Comparison of ENCODE assay signal across 22 mouse cellular contexts in genomic region chr12:79317339-79317738, GRCm38 (mm10). TPM values are rescaled to one million over a fixed set of nuclear protein-coding genes. Genes with fewer than 3 reads are reported as not detected.
DNase-seq lines count a peak whose midpoint lies in the region; ATAC-seq and TF ChIP-seq lines count a peak whose summit lies in the region.
"Had no signal": no experiment of that assay in that cellular context is flagged by ENCODE, and none has a peak within 500 bp of the region (broad histone marks: within the 10 kb centered on the region; RNA-seq: fewer than 3 reads in every experiment).

No protein-coding gene starts in this region.

- H3K9me3 ChIP-seq in kidney, postnatal 0 days (replicated peaks; ENCODE audit: low read length), result no peaks in the 10 kb centered on the region
- H3K9me3 ChIP-seq in stomach, embryonic 14.5 days (ENCODE audit: control insufficient read depth, low read depth, low read length), result no peaks in the 10 kb centered on the region
- no peaks in the 10 kb centered on the region for H3K9me3 ChIP-seq in stomach, postnatal 0 days (ENCODE audit: control insufficient read depth, low read length)
- H3K9me3 ChIP-seq in intestine, embryonic 16.5 days (ENCODE audit: control insufficient read depth, low read length), result no peaks in the 10 kb centered on the region
- no peaks in the 10 kb centered on the region for H3K9me3 ChIP-seq in stomach, embryonic 16.5 days (replicated peaks; ENCODE audit: control insufficient read depth, low read length)
- H3K9me3 ChIP-seq: forebrain, embryonic 10.5 days; hindbrain, embryonic 12.5 days had no signal

- 35% methylated on average over 5 of the region's 5 CpGs for WGBS in kidney, postnatal 0 days
- 22% methylated on average over 5 of the region's 5 CpGs for WGBS in stomach, embryonic 14.5 days
- WGBS in stomach, postnatal 0 days, result 12% methylated on average over 5 of the region's 5 CpGs
- 28% methylated on average over 5 of the region's 5 CpGs for WGBS in intestine, embryonic 16.5 days
- WGBS in stomach, embryonic 16.5 days, result 26% methylated on average over 5 of the region's 5 CpGs

- no peak overlapping the region for H3K4me2 ChIP-seq in kidney, postnatal 0 days (ENCODE audit: low read length)
- no peak overlapping the region for H3K4me2 ChIP-seq in stomach, embryonic 14.5 days (replicated peaks; ENCODE audit: low read depth, low read length)
- H3K4me2 ChIP-seq in stomach, postnatal 0 days (replicated peaks; ENCODE audit: low read depth), result no peak overlapping the region
- no peak overlapping the region for H3K4me2 ChIP-seq in intestine, embryonic 16.5 days (ENCODE audit: low read depth, low read length)
- H3K4me2 ChIP-seq in stomach, embryonic 16.5 days (ENCODE audit: low read depth, low read length), result no peak overlapping the region
- H3K4me2 ChIP-seq: heart, embryonic 11.5 days; hindbrain, embryonic 12.5 days had no signal

- TF ChIP-seq EP300 in stomach, postnatal 0 days (optimal IDR thresholded peaks at IDR 0.05), result no peak

- DNase-seq in kidney, postnatal 0 days (ENCODE audit: low spot score), result peak; percentile 73
- no peak for DNase-seq in kidney, adult 11 months
- no peak for DNase-seq in stomach, postnatal 0 days (ENCODE audit: low spot score)
- no peak for DNase-seq in neural tube, embryonic 10.5 days (ENCODE audit: extremely low spot score, low spot score)
- no peak for DNase-seq in urinary bladder, adult 2 months (ENCODE audit: low spot score)
- DNase-seq: adrenal gland, adult 8-10 months; adrenal gland, postnatal 25 days; cerebellum, adult 11-12 months; cerebellum, adult 9-10 months; cerebellum, postnatal 14 days; forebrain, postnatal 0 days; gastrocnemius, adult 2 months; gastrocnemius, postnatal 14 days had no signal

- no peak overlapping the region for H3K27ac ChIP-seq in kidney, postnatal 0 days
- H3K27ac ChIP-seq in stomach, embryonic 14.5 days (ENCODE audit: low read length), result no peak overlapping the region
- no peak overlapping the region for H3K27ac ChIP-seq in stomach, postnatal 0 days (replicated peaks)
- no peak overlapping the region for H3K27ac ChIP-seq in intestine, embryonic 16.5 days (ENCODE audit: low read length)
- no peak overlapping the region for H3K27ac ChIP-seq in stomach, embryonic 16.5 days (ENCODE audit: low read length)
- H3K27ac ChIP-seq: forebrain, embryonic 10.5 days; gastrocnemius, adult 2 months; hindbrain, embryonic 12.5 days had no signal

- no peaks in the 10 kb centered on the region for H3K27me3 ChIP-seq in kidney, postnatal 0 days (ENCODE audit: insufficient read depth, low read length)
- H3K27me3 ChIP-seq in stomach, embryonic 14.5 days (ENCODE audit: control insufficient read depth, insufficient read depth, low read length), result no peaks in the 10 kb centered on the region
- no peaks in the 10 kb centered on the region for H3K27me3 ChIP-seq in stomach, postnatal 0 days (ENCODE audit: control insufficient read depth, insufficient read depth, low read length)
- no peaks in the 10 kb centered on the region for H3K27me3 ChIP-seq in intestine, embryonic 16.5 days (replicated peaks; ENCODE audit: control insufficient read depth, insufficient read depth, low read length)
- H3K27me3 ChIP-seq in stomach, embryonic 16.5 days (ENCODE audit: control insufficient read depth, insufficient read depth, low read length), result no peaks in the 10 kb centered on the region
- H3K27me3 ChIP-seq: hindbrain, embryonic 12.5 days had no signal

- no peaks in the 10 kb centered on the region for H3K36me3 ChIP-seq in kidney, postnatal 0 days (ENCODE audit: insufficient read depth, low read length)
- H3K36me3 ChIP-seq in stomach, embryonic 14.5 days (ENCODE audit: control insufficient read depth, insufficient read depth, low read length), result no peaks in the 10 kb centered on the region
- H3K36me3 ChIP-seq in stomach, postnatal 0 days (ENCODE audit: control insufficient read depth, insufficient read depth, low read length), result no peaks in the 10 kb centered on the region
- no peaks in the 10 kb centered on the region for H3K36me3 ChIP-seq in intestine, embryonic 16.5 days (ENCODE audit: control insufficient read depth, insufficient read depth, low read length)
- H3K36me3 ChIP-seq in stomach, embryonic 16.5 days (ENCODE audit: control insufficient read depth, insufficient read depth, low read length), result no peaks in the 10 kb centered on the region
- H3K36me3 ChIP-seq: hindbrain, embryonic 12.5 days had no signal

- no peaks in the 10 kb centered on the region for H3K4me1 ChIP-seq in kidney, postnatal 0 days (replicated peaks; ENCODE audit: insufficient read depth, low read length)
- peaks cover 7% of the 10 kb centered on the region for H3K4me1 ChIP-seq in stomach, embryonic 14.5 days (ENCODE audit: control insufficient read depth, insufficient read depth, low read length)
- no peaks in the 10 kb centered on the region for H3K4me1 ChIP-seq in stomach, postnatal 0 days (replicated peaks; ENCODE audit: control insufficient read depth, insufficient read depth)
- H3K4me1 ChIP-seq in intestine, embryonic 16.5 days (ENCODE audit: control insufficient read depth, insufficient read depth, low read length), result 0 out of 2 replicates have a peak, but pooled peaks cover 7% of the 10 kb centered on the region
- H3K4me1 ChIP-seq in stomach, embryonic 16.5 days (ENCODE audit: control insufficient read depth, insufficient read depth, low read length), result 0 out of 2 replicates have a peak, but pooled peaks cover 2% of the 10 kb centered on the region
- H3K4me1 ChIP-seq: forebrain, embryonic 10.5 days; hindbrain, embryonic 12.5 days had no signal

- ATAC-seq in kidney, postnatal 0 days (replicated peaks; ENCODE audit: low FRiP score, low read depth), result no peak
- ATAC-seq in stomach, embryonic 14.5 days (ENCODE audit: insufficient number of reproducible peaks, insufficient read depth, low FRiP score, low read depth), result 0 out of 2 replicates have a peak, but pooled peaks have one; percentile 42
- no peak for ATAC-seq in stomach, postnatal 0 days (ENCODE audit: low FRiP score, low TSS enrichment)
- peak; percentile 62; the same call in 1 of the 2 replicates for ATAC-seq in intestine, embryonic 16.5 days
- ATAC-seq in stomach, embryonic 16.5 days (ENCODE audit: insufficient read depth, low FRiP score), result 0 out of 2 replicates have a peak, but pooled peaks have one; percentile 33
- ATAC-seq: activated CD4-positive, CD25-positive, alpha-beta regulatory T cell, adult 4 months; CD4-positive, CD25-positive, alpha-beta regulatory T cell, adult 4 months; forebrain, embryonic 14.5 days; forebrain, postnatal 0 days had no signal

- no peak overlapping the region for H3K9ac ChIP-seq in kidney, postnatal 0 days (ENCODE audit: low read depth, low read length)
- no peak overlapping the region for H3K9ac ChIP-seq in stomach, embryonic 14.5 days (replicated peaks; ENCODE audit: low read depth, low read length)
- no peak overlapping the region for H3K9ac ChIP-seq in stomach, postnatal 0 days (ENCODE audit: low read length)
- no peak overlapping the region for H3K9ac ChIP-seq in intestine, embryonic 16.5 days (ENCODE audit: low read depth, low read length)
- H3K9ac ChIP-seq in stomach, embryonic 16.5 days (ENCODE audit: low read length), result no peak overlapping the region
- H3K9ac ChIP-seq: forebrain, postnatal 0 days; hindbrain, embryonic 12.5 days had no signal

- no peak for TF ChIP-seq CTCF in kidney, postnatal 0 days (IDR thresholded peaks at IDR 0.05; ENCODE audit: low read depth)
- no peak for TF ChIP-seq CTCF in stomach, postnatal 0 days (IDR thresholded peaks at IDR 0.05; ENCODE audit: low read depth)

- H3K4me3 ChIP-seq in kidney, postnatal 0 days (replicated peaks; ENCODE audit: low read depth, low read length), result no peak overlapping the region
- no peak overlapping the region for H3K4me3 ChIP-seq in stomach, embryonic 14.5 days (ENCODE audit: low read depth, low read length)
- no peak overlapping the region for H3K4me3 ChIP-seq in stomach, postnatal 0 days (ENCODE audit: low read depth, low read length)
- no peak overlapping the region for H3K4me3 ChIP-seq in intestine, embryonic 16.5 days (ENCODE audit: low read length)
- H3K4me3 ChIP-seq in stomach, embryonic 16.5 days (replicated peaks; ENCODE audit: low read length), result no peak overlapping the region
- H3K4me3 ChIP-seq: forebrain, embryonic 10.5 days; gastrocnemius, adult 2 months; hindbrain, embryonic 12.5 days had no signal

RNA-seq across cellular contexts. Expression of gene Rad51b, which starts 20.3 kb away (rescaled TPM):
- polyA plus RNA-seq in kidney, postnatal 0 days (2015; fragmentation: Nextera tagmentation; extraction: Ambion mirVana), result 3.9 TPM in 2 replicates
- polyA plus RNA-seq in stomach, embryonic 14.5 days (2014; fragmentation: Nextera tagmentation; extraction: Ambion mirVana), result 8.4 and 10.3 TPM in 2 replicates
- 1.9 and 2.0 TPM in 2 replicates for polyA plus RNA-seq in stomach, postnatal 0 days (2015; fragmentation: Nextera tagmentation; extraction: Ambion mirVana)
- polyA plus RNA-seq in intestine, embryonic 16.5 days (2015; fragmentation: Nextera tagmentation; extraction: Ambion mirVana), result 6.2 and 6.8 TPM in 2 replicates
- 7.8 and 8.1 TPM in 2 replicates for polyA plus RNA-seq in stomach, embryonic 16.5 days (2015; fragmentation: Nextera tagmentation; extraction: Ambion mirVana)
- polyA plus RNA-seq in urinary bladder, adult 2 months (2012; rRNA removed), result 1.7 and 2.3 TPM in 2 replicates

RNA-seq across cellular contexts. Expression of gene Zfyve26, which starts 21.2 kb away (rescaled TPM):
- polyA plus RNA-seq in kidney, postnatal 0 days (2015; fragmentation: Nextera tagmentation; extraction: Ambion mirVana), result 7.6 and 8.9 TPM in 2 replicates
- 17.2 and 18.2 TPM in 2 replicates for polyA plus RNA-seq in stomach, embryonic 14.5 days (2014; fragmentation: Nextera tagmentation; extraction: Ambion mirVana)
- polyA plus RNA-seq in stomach, postnatal 0 days (2015; fragmentation: Nextera tagmentation; extraction: Ambion mirVana), result 3.7 and 4.6 TPM in 2 replicates
- polyA plus RNA-seq in intestine, embryonic 16.5 days (2015; fragmentation: Nextera tagmentation; extraction: Ambion mirVana), result 12.3 and 12.5 TPM in 2 replicates
- 13.0 and 13.9 TPM in 2 replicates for polyA plus RNA-seq in stomach, embryonic 16.5 days (2015; fragmentation: Nextera tagmentation; extraction: Ambion mirVana)
- 37.9 and 39.2 TPM in 2 replicates for polyA plus RNA-seq in urinary bladder, adult 2 months (2012; rRNA removed)

Comparison
In these comparisons a context has a peak if more than half of its experiments do, and no peak if none do; other contexts are left out.
1. ATAC-seq: peak in stomach, embryonic 14.5 days (single experiment), intestine, embryonic 16.5 days (single experiment) and stomach, embryonic 16.5 days (single experiment); none in kidney, postnatal 0 days (single experiment) and stomach, postnatal 0 days (single experiment).